Mouse (Mus musculus) hindbrain, postnatal 0 days (tissue): ENCODE results near the gene Ctdnep1. TPM values are rescaled to one million over a fixed set of nuclear protein-coding genes. Genes with fewer than 3 reads are reported as not detected.
"Not testable (repeated sequence)": the region's sequence is repeated elsewhere in the genome, so short reads cannot be mapped to it uniquely, and the experiment has no call there.

Source experiments
- ATAC-seq: fragments of 200-750 bp; cut with Nextera tagmentation; 2 replicates; pipeline ENCODE4 v1.8.0; 2017; ENCODE audit warnings: mild to moderate bottlenecking, moderate TSS enrichment, moderate library complexity
- DNase-seq: peaks from one replicate; pipeline ENCODE4 v3.0.0-alpha.2; 2015; ENCODE audit warnings: low spot score
- H3K27ac ChIP-seq: fragments of 300-500 bp; sonication (generic); 2 replicates; pipeline ENCODE4 v1.5.1; 2014; ENCODE audit warnings: mild to moderate bottlenecking
- H3K27me3 ChIP-seq: fragments of 300-500 bp; sonication (generic); 2 replicates; pipeline ENCODE4 v1.6.1; 2014; ENCODE audit warnings: low read length, mixed read lengths; ENCODE audit not compliant: insufficient read depth
- H3K36me3 ChIP-seq: fragments of 300-500 bp; sonication (generic); 2 replicates; pipeline ENCODE4 v1.6.1; 2014; ENCODE audit warnings: low read length, mixed read lengths; ENCODE audit not compliant: insufficient read depth
- H3K4me1 ChIP-seq: fragments of 300-500 bp; sonication (generic); 2 replicates; pipeline ENCODE4 v1.6.1; 2014; ENCODE audit warnings: antibody characterized with exemption, low read length, mixed read lengths; ENCODE audit not compliant: insufficient read depth
- H3K4me2 ChIP-seq: fragments of 300-500 bp; sonication (generic); 2 replicates; pipeline ENCODE4 v1.6.1; 2014; ENCODE audit warnings: low read depth, mild to moderate bottlenecking, low read length, moderate library complexity, mixed read lengths
- H3K4me3 ChIP-seq: fragments of 300-500 bp; sonication (generic); 2 replicates; pipeline ENCODE4 v1.5.1; 2014; ENCODE audit warnings: low read length
- H3K9ac ChIP-seq: fragments of 300-500 bp; sonication (generic); replicated peaks from 2 replicates; pipeline ENCODE4 v1.6.1; 2014; ENCODE audit warnings: mild to moderate bottlenecking, low read length, moderate library complexity, mixed read lengths
- H3K9me3 ChIP-seq: fragments of 300-500 bp; sonication (generic); 2 replicates; pipeline ENCODE4 v1.6.1; 2016; ENCODE audit warnings: low read length, mixed read lengths
- CTCF ChIP-seq: IDR thresholded peaks from 2 replicates; pipeline ENCODE4 v1.5.1; 2016; ENCODE audit warnings: antibody characterized with exemption, control low read depth, low read depth
- WGBS: fragments of 180-500 bp; shearing (Covaris S2); extraction: QIAGEN DNeasy Blood & Tissue Kit; methylation state at CpG from one replicate; pipeline ENCODE4 v1.1.7; 2014; 5-methylcytosine and 5-hydroxymethylcytosine counted together
- polyA plus RNA-seq: library from polyadenylated mRNA; unstranded; fragments of >200 nt; fragmentation: Nextera tagmentation; extraction: Ambion mirVana; gene quantifications from 2 replicates; pipeline ENCODE4 v1.2.1, GENCODE M21; 2015
- total RNA-seq: library from RNA; depleted of rRNA; stranded (reverse); fragments of >200 nt; gene quantifications from 2 replicates; pipeline ENCODE4 v1.2.3, GENCODE M21; 2014

The Ctdnep1 gene
- total and polyA plus RNA-seq, 2 experiments from 2014 or later = 24.7 to 40.9 TPM

DNA sequence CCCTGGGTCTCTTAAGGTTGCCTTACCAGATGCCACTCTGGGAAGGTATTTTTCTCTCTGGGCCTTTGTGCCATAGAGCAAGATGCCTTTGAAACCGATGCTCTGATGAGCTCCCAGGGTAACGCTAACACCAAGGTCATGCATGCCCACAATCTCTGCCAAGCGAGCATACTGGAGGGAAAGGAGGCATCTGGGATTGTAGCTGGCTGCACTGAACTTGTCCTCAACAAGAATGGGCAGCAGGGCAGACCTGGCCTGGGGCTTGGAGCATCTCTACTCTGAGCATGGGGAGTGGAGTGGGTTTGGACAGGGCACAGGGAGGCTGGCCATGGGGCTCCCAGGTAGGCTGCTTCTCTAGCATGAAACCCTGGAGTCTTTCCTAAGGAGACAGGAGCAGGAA lies 32.5 kb downstream of the Ctdnep1 start:
- DNase-seq = no peak
- no peaks in the 10 kb centered on the region for H3K27me3 ChIP-seq
- WGBS = 63% methylated on average over 3 of the region's 3 CpGs
- peaks cover 18% of the 10 kb centered on the region for H3K4me1 ChIP-seq
- TF ChIP-seq CTCF = no peak
- H3K36me3 ChIP-seq = peaks cover 43% of the 10 kb centered on the region
- no peak overlapping the region for H3K27ac ChIP-seq
- no peak for ATAC-seq
- no peaks in the 10 kb centered on the region for H3K9me3 ChIP-seq
- no peak overlapping the region for H3K4me3 ChIP-seq
- no peak overlapping the region for H3K4me2 ChIP-seq
- no peak overlapping the region for H3K9ac ChIP-seq

DNA sequence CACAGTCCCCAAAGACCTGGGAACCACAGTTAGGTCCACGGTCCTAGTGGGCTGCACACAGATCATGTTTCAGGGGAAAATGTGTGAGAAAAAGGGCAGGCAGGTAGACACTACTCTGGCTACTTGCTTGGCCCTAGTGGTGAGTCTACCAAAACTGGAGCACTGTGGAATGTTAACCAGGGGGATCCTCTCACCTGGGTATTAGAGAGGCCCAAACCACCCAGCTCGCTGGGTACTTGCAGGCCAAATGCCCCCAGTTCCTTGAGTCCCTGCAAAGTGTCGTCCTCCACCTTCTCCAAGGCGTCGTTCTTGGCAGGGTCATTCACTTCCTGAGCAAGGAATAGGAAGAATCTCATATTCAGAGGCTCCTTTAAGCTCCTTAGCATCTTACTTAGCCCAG lies 33.1 kb downstream of the Ctdnep1 start:
- H3K27ac ChIP-seq = peak overlapping the region; percentile 77; the same call in 1 of the 2 replicates
- H3K36me3 ChIP-seq = peaks cover 37% of the 10 kb centered on the region
- H3K4me2 ChIP-seq = no peak overlapping the region

DNA sequence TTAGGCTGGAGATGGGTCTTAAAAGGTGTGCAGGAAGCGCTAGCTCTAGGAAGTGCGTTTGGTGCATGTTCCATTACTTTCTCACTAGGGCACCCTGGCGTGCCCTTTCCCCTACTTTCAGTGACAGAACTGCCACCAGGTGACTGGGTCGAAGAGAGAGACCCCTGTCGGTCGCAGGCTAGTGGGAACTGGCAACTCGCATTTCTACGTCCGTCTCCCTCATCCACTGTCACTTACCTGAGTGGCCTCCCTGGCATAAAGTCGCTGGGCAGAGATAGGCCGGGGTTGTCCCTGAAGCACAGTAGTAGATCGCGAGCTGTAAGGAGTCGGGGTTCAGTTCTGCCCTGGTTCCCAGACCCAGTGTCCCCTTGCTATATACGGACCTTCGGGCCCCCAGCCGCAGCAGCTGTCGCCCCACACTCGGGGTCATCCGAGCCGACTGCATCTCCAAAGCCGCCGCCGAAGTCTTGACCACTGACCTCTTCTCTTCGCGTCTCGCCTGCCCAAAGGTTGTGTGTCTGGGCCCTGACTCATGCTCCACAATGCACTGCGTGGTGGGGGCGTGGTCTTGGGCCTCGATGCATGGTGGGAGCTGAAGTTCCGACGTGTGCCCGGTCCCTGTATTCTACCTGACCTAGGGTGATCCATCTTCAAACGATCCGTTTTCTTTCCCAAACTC lies 34.1 kb downstream of the Ctdnep1 start, which contains the start of gene Acadvl:
Acadvl (minus strand) TSS at position 532 of the 679 bp plus-strand sequence.
- peak; percentile 63 for TF ChIP-seq CTCF
- ATAC-seq = peak; percentile 81
- H3K9me3 ChIP-seq = no peaks in the 10 kb centered on the region
- peak within 1 kb of the TSS; percentile 81 for H3K9ac ChIP-seq
- H3K4me3 ChIP-seq = peak within 1 kb of the TSS; percentile 62
- H3K4me2 ChIP-seq = peak within 1 kb of the TSS; percentile 92
- peak within 1 kb of the TSS; percentile 77 for H3K27ac ChIP-seq
- H3K4me1 ChIP-seq = peaks cover 31% of the 10 kb centered on the region
- WGBS = 0% methylated on average over 35 of the region's 35 CpGs
- peak; percentile 91 for DNase-seq
- peaks cover 28% of the 10 kb centered on the region for H3K36me3 ChIP-seq
- H3K27me3 ChIP-seq = no peaks in the 10 kb centered on the region

More for the DNA sequence above, 33.1 kb downstream of the Ctdnep1 start:
- WGBS = 71% methylated on average over 5 of the region's 5 CpGs
- no peak for DNase-seq
- peaks cover 22% of the 10 kb centered on the region for H3K4me1 ChIP-seq
- no peak for ATAC-seq
- H3K27me3 ChIP-seq = no peaks in the 10 kb centered on the region
- no peaks in the 10 kb centered on the region for H3K9me3 ChIP-seq
- H3K4me3 ChIP-seq = no peak overlapping the region
- no peak overlapping the region for H3K9ac ChIP-seq
- peak; percentile 18; the same call in 1 of the 2 replicates for TF ChIP-seq CTCF

- Histone ChIP-seq H3K9ac (peak overlapping the region; percentile 81; the same call in 1 of the 2 replicates), H3K4me3 (no peak overlapping the region; the same call in 1 of the 2 replicates)
- TF ChIP-seq CTCF = no peak
Measured at GRCm38 (mm10) chr11:70015677-70016076, 34.7 kb downstream of the Ctdnep1 start.

GRCm38 (mm10) chr11:70016177-70016576 lies 35.2 kb downstream of the Ctdnep1 start:
- not testable (repeated sequence) for H3K9ac ChIP-seq, H3K4me2 ChIP-seq, H3K27ac ChIP-seq, DNase-seq, ATAC-seq, H3K4me3 ChIP-seq, H3K27me3 ChIP-seq, H3K9me3 ChIP-seq
- peaks cover 39% of the 10 kb centered on the region for H3K4me1 ChIP-seq
- H3K36me3 ChIP-seq = peaks cover 17% of the 10 kb centered on the region
- whole genome bisulfite sequencing = 82% methylated on average over 2 of the region's 2 CpGs

More at GRCm38 (mm10) chr11:70015677-70016076, 34.7 kb downstream of the Ctdnep1 start:
- ATAC-seq = no peak
- H3K27ac ChIP-seq = no peak overlapping the region
- H3K4me1 ChIP-seq = peaks cover 38% of the 10 kb centered on the region
- no peak for DNase-seq
- no peaks in the 10 kb centered on the region for H3K9me3 ChIP-seq
- 65% methylated on average over 6 of the region's 6 CpGs for WGBS
- no peaks in the 10 kb centered on the region for H3K27me3 ChIP-seq
- H3K36me3 ChIP-seq = peaks cover 22% of the 10 kb centered on the region
- peak overlapping the region; percentile 92 for H3K4me2 ChIP-seq

GRCm38 (mm10) chr11:70016669-70017068 lies 35.7 kb downstream of the Ctdnep1 start, which contains the start of gene Dlg4:
Gene Dlg4, plus strand, starts transcription at chr11:70016942.
- H3K36me3 ChIP-seq = peaks cover 12% of the 10 kb centered on the region
- no peak for ATAC-seq
- peak within 1 kb of the TSS; percentile 80 for H3K4me3 ChIP-seq
- no peak for DNase-seq
- H3K27me3 ChIP-seq = no peaks in the 10 kb centered on the region
- H3K4me1 ChIP-seq = peaks cover 39% of the 10 kb centered on the region
- TF ChIP-seq CTCF = no peak
- H3K9ac ChIP-seq = peak within 1 kb of the TSS; percentile 92
- 80% methylated on average over 3 of the region's 3 CpGs for WGBS
- no peaks in the 10 kb centered on the region for H3K9me3 ChIP-seq
- H3K4me2 ChIP-seq = peak within 1 kb of the TSS; percentile 90
- peak within 1 kb of the TSS; percentile 95 for H3K27ac ChIP-seq

DNA sequence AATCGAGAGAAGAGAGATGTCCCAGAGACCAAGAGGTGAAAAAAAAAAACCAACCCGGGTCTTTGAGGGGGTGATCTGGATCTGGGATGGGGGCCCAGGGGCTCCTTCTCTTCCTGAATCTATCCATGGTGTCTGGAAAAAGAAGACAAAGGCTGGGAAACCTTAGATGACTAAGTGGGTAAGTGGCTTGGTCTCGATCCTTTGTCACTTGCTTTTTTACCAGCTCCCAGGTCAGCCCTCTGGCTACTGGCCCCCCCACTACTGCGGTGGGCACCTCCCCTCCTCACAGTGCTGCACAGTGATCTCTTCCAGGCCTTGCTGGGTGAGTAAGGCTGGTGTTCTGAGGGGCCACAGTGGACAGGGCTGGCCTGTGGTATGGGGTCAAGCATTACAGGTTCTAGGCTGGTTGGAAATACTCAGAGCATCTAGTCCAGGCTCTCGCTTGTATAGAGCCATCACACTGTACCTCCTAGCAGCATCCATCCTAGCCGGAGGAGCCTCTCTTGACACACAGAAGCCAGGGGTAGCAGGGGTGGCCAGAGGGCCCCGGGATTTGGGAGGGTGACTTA lies 36.3 kb downstream of the Ctdnep1 start:
- Histone ChIP-seq H3K9ac (peak overlapping the region; percentile 92), H3K4me3 (peak overlapping the region; percentile 80; the same call in 1 of the 2 replicates), H3K27ac (peak overlapping the region; percentile 95; the same call in 1 of the 2 replicates), H3K4me2 (peak overlapping the region; percentile 90), H3K4me1 (peaks cover 42% of the 10 kb centered on the region), H3K36me3 (peaks cover 6% of the 10 kb centered on the region), H3K9me3 (no peaks in the 10 kb centered on the region), H3K27me3 (no peaks in the 10 kb centered on the region)
- 49% methylated on average over 7 of the region's 7 CpGs for WGBS
- ATAC-seq (no peak), DNase-seq (no peak)
- TF ChIP-seq CTCF = no peak
